Comparison of ENCODE assay signal across 24 mouse cellular contexts in genomic region chr4:133179258-133179657, GRCm38 (mm10). TPM values are rescaled to one million over a fixed set of nuclear protein-coding genes. Genes with fewer than 3 reads are reported as not detected.
"Had no signal": no experiment of that assay in that cellular context is flagged by ENCODE, and none has a peak within 500 bp of the region (broad histone marks: within the 10 kb centered on the region; RNA-seq: fewer than 3 reads in every experiment).

No protein-coding gene starts in this region.

- H3K4me3 ChIP-seq: midbrain, embryonic 10.5 days; midbrain, embryonic 12.5 days; myocyte; neural tube, embryonic 13.5 days; neural tube, embryonic 15.5 days; stomach, embryonic 15.5 days had no signal

- H3K27ac ChIP-seq: midbrain, embryonic 10.5 days; midbrain, embryonic 12.5 days; neural tube, embryonic 13.5 days; neural tube, embryonic 15.5 days; stomach, embryonic 15.5 days; stomach, postnatal 0 days had no signal

- DNase-seq: lung, adult 18-20 months; lung, embryonic 14.5 days; lung, postnatal 10 days; lung, postnatal 4 days; midbrain, embryonic 14.5 days; retina, postnatal 1 day; right cerebral cortex, adult 18-20 months; right cerebral cortex, postnatal 25 days; right cerebral cortex, postnatal 4 days; spleen, adult 18-20 months; thymus, adult 2 months; thymus, postnatal 25 days; thymus, postnatal 4 days had no signal

- H3K27me3 ChIP-seq: midbrain, embryonic 12.5 days; neural tube, embryonic 13.5 days; neural tube, embryonic 15.5 days; stomach, embryonic 15.5 days had no signal

- H3K9ac ChIP-seq: lung, embryonic 14.5 days; midbrain, embryonic 12.5 days; neural tube, embryonic 13.5 days; neural tube, embryonic 15.5 days; stomach, embryonic 15.5 days had no signal

- ATAC-seq: midbrain, embryonic 16.5 days had no signal

- H3K9me3 ChIP-seq: midbrain, embryonic 10.5 days; midbrain, embryonic 12.5 days; neural tube, embryonic 13.5 days; neural tube, embryonic 15.5 days; stomach, embryonic 15.5 days had no signal

- H3K4me2 ChIP-seq: lung, embryonic 14.5 days; midbrain, embryonic 12.5 days; neural tube, embryonic 13.5 days; neural tube, embryonic 15.5 days; stomach, embryonic 15.5 days had no signal

RNA-seq across cellular contexts. Expression of gene Cd164l2, which starts 32.7 kb away (rescaled TPM):
- total RNA-seq: megakaryocyte, adult 5-6 weeks; megakaryocyte-erythroid progenitor cell, adult 5-6 weeks had no signal

RNA-seq across cellular contexts. Expression of gene Gpr3, which starts 33.1 kb away (rescaled TPM):
- total RNA-seq: megakaryocyte, adult 5-6 weeks; megakaryocyte-erythroid progenitor cell, adult 5-6 weeks had no signal
- polyA plus RNA-seq: lung, embryonic 14.5 days; small intestine, adult 2 months; thymus, adult 2 months had no signal
